Mouse (Mus musculus) spleen, adult 2 months (tissue): ENCODE results near the gene Rnf227.

Experiments used
- CTCF ChIP-seq: fragments of 200-500 bp; IDR thresholded peaks from 2 replicates; pipeline ENCODE4 v1.5.1; 2011; ENCODE audit warnings: mild to moderate bottlenecking, inconsistent platforms; ENCODE audit not compliant: insufficient read depth, insufficient read length, insufficient replicate concordance; ENCODE audit errors: extremely low read depth
- POLR2A ChIP-seq: fragments of 200-500 bp; IDR thresholded peaks from 2 replicates; pipeline ENCODE4 v1.6.1; 2011; ENCODE audit warnings: low read depth, low read length, inconsistent platforms

- no peak for TF ChIP-seq POLR2A
- no peak for TF ChIP-seq CTCF
Measured at GRCm38 (mm10) chr11:69373223-69373965, 33.1 kb downstream of the Rnf227 start.
